Mouse (Mus musculus) C2C12 (cell line): ENCODE data around the gene Slc5a3.

Source experiments
- CTCF ChIP-seq: IDR thresholded peaks from one replicate; pipeline ENCODE4 v1.5.1; 2011; ENCODE audit not compliant: control insufficient read depth, insufficient read depth, insufficient read length
- FOSL1 ChIP-seq: IDR thresholded peaks from one replicate; pipeline ENCODE4 v1.8.0; 2011; ENCODE audit warnings: mild to moderate bottlenecking, low read length; ENCODE audit not compliant: poor library complexity, insufficient read depth, severe bottlenecking
- MAX ChIP-seq: IDR thresholded peaks from one replicate; pipeline ENCODE4 v1.6.1; 2011; ENCODE audit warnings: mild to moderate bottlenecking, control low read depth
- MYOD1 ChIP-seq: IDR thresholded peaks from one replicate; pipeline ENCODE4 v1.6.1; 2011; ENCODE audit warnings: low read depth; ENCODE audit not compliant: control insufficient read depth, insufficient read length
- MYOG ChIP-seq: IDR thresholded peaks from one replicate; pipeline ENCODE4 v1.6.1; 2011; ENCODE audit not compliant: control insufficient read depth, insufficient read length; ENCODE audit errors: extremely low read depth
- USF1 ChIP-seq: IDR thresholded peaks from one replicate; pipeline ENCODE4 v1.6.1; 2011; ENCODE audit warnings: low read depth, mild to moderate bottlenecking, control low read depth, moderate library complexity

GRCm38 (mm10) chr16:92034676-92035075, 23.4 kb upstream of the Slc5a3 start:
- TF ChIP-seq CTCF (no peak), FOSL1 (no peak), MYOD1 (no peak), USF1 (no peak), MAX (no peak), MYOG (no peak)
